Mouse (Mus musculus) embryo, embryonic 10 days (tissue): Measurements from ENCODE around the gene Hoxd13.

Experiments
- DNase-seq: peaks from one replicate; pipeline ENCODE4 v3.0.0-alpha.2; 2015; ENCODE audit warnings: low spot score

Gene Hoxd13

GRCm38 (mm10) chr2:74667842-74668357 is at the start of gene Hoxd13:
Hoxd13 (plus strand) TSS chr2:74668310.
- DNase-seq, result peak; percentile 57

- DNase-seq, result no peak
These were observed 48.3 kb upstream of the Hoxd13 start for GRCm38 (mm10) chr2:74619676-74620246.

GRCm38 (mm10) chr2:74620368-74620767 is 47.7 kb upstream of the Hoxd13 start:
- no peak for DNase-seq

DNA sequence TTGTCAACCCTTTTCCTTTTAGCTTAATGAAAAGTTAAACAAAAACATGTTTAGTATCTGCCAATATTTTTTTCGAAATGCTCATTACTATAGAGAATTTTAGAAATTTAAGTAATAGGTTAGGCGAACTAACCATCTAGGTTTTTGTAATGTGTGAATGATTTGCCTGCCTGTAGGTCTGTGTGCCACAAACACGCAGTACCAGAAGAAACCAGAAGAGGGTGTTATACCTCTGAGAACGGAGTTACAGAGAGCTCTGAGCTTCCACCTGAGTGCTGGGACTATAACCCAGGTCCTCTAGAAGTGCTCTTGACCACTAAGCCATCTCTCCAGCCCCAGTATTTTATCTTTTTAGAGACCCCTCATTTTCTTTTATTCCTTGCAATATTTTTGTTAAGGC is 32.7 kb upstream of the Hoxd13 start:
- no peak for DNase-seq

DNA sequence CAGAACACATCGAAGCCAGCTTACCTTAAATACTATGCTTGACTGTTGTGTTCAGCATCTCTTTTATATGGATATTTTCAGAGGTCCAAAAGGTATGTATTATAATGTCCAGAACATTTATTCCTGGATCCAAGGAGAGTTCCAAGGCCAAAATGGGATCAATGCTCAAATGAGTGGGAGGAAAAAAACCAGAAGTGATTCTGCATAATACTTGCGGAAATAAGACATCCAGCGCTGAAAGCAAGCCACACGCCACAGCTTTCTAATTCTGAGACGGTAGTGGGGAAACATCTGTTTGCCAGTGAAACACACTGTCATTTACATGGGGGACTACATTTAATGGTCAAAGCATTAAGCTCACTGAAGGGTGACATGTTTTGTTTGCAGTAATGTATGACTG is 25.7 kb upstream of the Hoxd13 start:
- no peak for DNase-seq

- DNase-seq, result no peak
These were observed 22.5 kb upstream of the Hoxd13 start for GRCm38 (mm10) chr2:74645631-74646030.

DNA sequence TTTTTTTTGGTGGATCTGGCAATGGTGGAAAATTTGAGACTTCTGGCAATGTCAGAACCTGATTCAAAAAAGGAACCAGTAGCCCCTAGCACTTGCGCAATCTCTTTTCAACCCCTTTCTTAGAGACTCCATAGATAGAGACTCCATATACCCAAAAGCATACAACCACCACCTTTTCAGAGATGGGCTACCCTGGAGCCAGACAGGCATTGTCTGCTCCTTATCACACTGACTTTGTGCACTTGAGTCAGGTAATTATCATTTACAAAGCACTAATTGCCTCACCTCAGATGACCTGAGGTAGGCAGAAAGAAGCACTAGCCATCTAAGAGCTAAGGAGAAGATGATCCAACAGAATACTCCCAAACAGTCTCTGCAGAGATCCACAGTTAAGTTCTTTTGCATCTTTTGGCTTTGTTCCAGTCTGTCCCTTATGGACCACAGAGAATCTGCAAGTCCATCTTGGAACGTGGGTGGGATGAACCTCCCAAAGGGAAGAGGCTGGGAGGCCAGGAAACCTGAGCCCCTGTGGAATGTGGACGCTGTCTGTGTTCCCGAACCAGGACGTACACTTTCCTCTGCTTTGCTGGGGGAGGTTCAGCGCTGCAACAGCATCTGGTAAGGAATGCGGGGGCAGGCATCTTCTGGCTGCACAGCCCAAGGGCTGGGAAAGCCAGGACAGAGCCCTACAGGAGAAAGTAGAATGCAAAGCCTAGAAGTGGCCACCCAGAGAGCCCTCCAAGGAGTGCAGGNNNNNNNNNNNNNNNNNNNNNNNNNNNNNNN is 20.8 kb upstream of the Hoxd13 start:
- no peak for DNase-seq

DNA sequence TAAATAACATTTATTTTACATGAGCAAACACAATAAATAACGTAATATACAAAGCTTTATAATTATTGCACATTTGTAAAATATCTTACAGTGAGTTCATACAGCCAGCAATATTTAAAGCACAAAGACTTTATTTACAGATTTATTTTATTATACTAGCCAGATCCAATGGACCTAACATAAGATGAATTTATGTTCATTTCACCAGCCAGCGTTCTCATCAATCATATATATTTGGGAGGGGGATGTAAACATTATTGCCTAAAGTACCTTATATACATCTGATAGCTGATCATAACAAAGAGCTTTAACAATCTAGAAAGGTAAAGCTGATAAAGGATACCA is 15.1 kb upstream of the Hoxd13 start:
- no peak for DNase-seq

GRCm38 (mm10) chr2:74653781-74654535 is 14.2 kb upstream of the Hoxd13 start:
- DNase-seq, result no peak

GRCm38 (mm10) chr2:74654743-74655419 is 13.2 kb upstream of the Hoxd13 start:
- no peak for DNase-seq

DNA sequence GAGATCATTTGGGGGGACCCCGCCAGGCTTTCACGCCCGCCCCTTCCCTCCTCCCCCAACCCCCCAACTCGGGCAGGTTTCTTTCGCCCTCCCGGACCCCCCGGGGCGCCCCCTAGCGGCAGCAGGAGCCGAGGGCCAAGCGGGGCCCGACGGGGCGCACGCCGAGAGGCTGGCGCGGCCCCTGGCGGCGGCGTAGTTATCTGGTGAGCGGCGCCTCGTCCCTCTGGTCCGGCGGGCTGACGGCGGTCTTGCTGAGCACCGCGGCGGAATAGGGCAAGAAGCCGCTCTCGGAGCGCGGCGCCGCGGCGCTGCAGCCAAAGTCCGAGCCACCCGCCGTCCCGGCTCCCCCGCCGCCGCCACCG is 12.7 kb upstream of the Hoxd13 start:
- DNase-seq, result peak; percentile 59

GRCm38 (mm10) chr2:74655821-74656631 is 12.1 kb upstream of the Hoxd13 start:
- DNase-seq, result peak; percentile 46

GRCm38 (mm10) chr2:74656632-74657021 is 11.5 kb upstream of the Hoxd13 start:
- DNase-seq, result no peak

GRCm38 (mm10) chr2:74657251-74658023 is 10.7 kb upstream of the Hoxd13 start:
- DNase-seq, result no peak

DNA sequence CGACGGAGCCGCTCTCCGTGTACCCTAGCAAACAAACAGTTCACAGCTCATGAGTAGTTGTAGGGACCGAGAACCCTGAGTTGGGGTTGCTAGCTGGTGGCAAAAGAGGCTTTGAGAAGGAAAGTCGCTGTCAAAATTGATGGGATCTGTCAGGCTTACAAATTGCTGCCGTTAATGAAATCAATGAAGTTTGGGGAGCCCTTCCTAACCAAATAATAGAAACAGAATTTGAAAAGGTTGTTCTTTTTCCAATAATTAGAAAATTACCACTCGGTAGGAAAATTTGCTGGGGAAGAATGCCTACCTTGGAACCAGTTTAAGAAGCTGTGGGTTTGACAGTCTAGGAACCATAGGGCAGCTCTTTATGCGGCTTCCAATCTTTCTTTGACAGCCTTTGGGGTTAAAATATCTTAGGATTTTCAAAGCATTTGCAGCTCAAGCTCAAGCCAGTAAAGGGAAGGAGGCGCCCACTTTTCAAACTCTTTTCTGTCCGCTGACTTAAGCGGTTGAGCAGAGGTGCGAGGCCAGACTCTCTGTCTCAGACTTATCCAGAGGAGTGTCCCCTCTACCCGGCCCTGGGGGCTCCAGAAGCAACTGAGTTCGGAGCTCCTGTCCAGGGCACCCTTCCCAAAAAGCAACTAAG is 10.0 kb upstream of the Hoxd13 start:
- DNase-seq, result peak; percentile 43

DNA sequence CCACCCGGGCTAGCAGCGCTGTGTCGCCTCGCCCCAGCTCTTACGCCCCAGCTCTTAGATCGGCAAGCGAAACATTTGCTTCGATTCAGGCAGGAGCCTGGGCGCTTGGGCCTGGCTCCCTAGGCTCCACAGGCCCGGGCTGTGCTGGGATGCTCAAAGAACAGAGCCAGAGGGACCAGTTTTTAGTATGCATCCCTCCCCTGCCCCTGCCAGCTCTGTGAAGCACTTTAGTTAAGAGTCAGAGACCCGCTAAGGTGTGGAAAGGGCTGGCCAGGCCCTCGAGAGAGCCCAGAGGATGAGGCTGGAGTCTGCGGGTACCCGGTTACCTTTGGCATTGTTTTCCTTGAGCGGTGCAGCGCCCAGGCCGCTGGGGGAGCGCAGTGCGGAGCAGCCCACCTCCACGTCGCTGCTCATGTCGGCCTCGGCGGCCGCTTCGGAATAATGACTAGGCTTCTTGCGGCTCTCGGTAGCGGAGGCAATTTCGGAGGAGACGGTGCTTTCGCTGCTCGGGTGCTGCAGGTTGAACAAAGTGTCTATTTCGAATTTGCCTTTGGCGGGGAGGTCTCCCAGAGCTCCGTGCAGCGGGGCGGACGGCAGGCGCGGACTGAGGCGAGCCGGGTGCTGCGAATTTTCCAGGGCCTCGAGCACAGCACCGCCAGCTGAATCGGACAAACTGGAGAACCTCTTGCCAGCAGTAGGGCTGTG is 9.3 kb upstream of the Hoxd13 start:
- peak; percentile 52 for DNase-seq

GRCm38 (mm10) chr2:74659507-74660005 is 8.6 kb upstream of the Hoxd13 start, which contains the start of gene Evx2:
Evx2 (minus strand) TSS chr2:74659557.
- no peak for DNase-seq

GRCm38 (mm10) chr2:74660421-74661375 is 7.4 kb upstream of the Hoxd13 start:
- no peak for DNase-seq
